Mouse (Mus musculus) forebrain, embryonic 13.5 days (tissue): Measurements from ENCODE around the gene Rims4. TPM values are rescaled to one million over a fixed set of nuclear protein-coding genes. Genes with fewer than 3 reads are reported as not detected.
A peak's percentile ranks its signal among the peaks of the same experiment; 100 is the strongest.

Experiments
- ATAC-seq: fragments of 200-750 bp; cut with Nextera tagmentation; 2 replicates; pipeline ENCODE4 v1.8.0; 2017
- H3K27ac ChIP-seq: fragments of 300-500 bp; sonication (generic); 2 replicates; pipeline ENCODE4 v1.5.1; 2015; ENCODE audit warnings: inconsistent platforms, mild to moderate bottlenecking, moderate library complexity
- H3K27me3 ChIP-seq: fragments of 300-500 bp; sonication (generic); 2 replicates; pipeline ENCODE4 v1.6.1; 2015; ENCODE audit warnings: mild to moderate bottlenecking, inconsistent platforms
- H3K36me3 ChIP-seq: fragments of 300-500 bp; sonication (generic); 2 replicates; pipeline ENCODE4 v1.6.1; 2015; ENCODE audit warnings: mild to moderate bottlenecking, inconsistent platforms; ENCODE audit not compliant: poor library complexity, severe bottlenecking
- H3K4me1 ChIP-seq: fragments of 300-500 bp; sonication (generic); 2 replicates; pipeline ENCODE4 v1.6.1; 2015; ENCODE audit warnings: inconsistent platforms
- H3K4me2 ChIP-seq: fragments of 300-500 bp; sonication (generic); 2 replicates; pipeline ENCODE4 v1.6.1; 2015; ENCODE audit warnings: inconsistent platforms, mild to moderate bottlenecking, moderate library complexity
- H3K4me3 ChIP-seq: fragments of 300-500 bp; sonication (generic); 2 replicates; pipeline ENCODE4 v1.5.1; 2015; ENCODE audit warnings: mild to moderate bottlenecking, inconsistent platforms
- H3K9ac ChIP-seq: fragments of 300-500 bp; sonication (generic); 2 replicates; pipeline ENCODE4 v1.6.1; 2015; ENCODE audit warnings: mild to moderate bottlenecking, inconsistent platforms
- H3K9me3 ChIP-seq: fragments of 300-500 bp; sonication (generic); replicated peaks from 2 replicates; pipeline ENCODE4 v1.6.1; 2016; ENCODE audit warnings: inconsistent platforms
- WGBS: fragments of 180-500 bp; shearing (Covaris S2); methylation state at CpG from one replicate; pipeline ENCODE4 v1.1.7; 2015; 5-methylcytosine and 5-hydroxymethylcytosine counted together
- polyA plus RNA-seq: library from polyadenylated mRNA; unstranded; fragments of >200 nt; fragmentation: Nextera tagmentation; extraction: Ambion mirVana; gene quantifications from 2 replicates; pipeline ENCODE4 v1.2.1, GENCODE M21; 2015

Rims4 gene
- polyA plus RNA-seq, 1 experiment from 2014 or later: 3.0 TPM

GRCm38 (mm10) chr2:163882859-163883652 lies 35.4 kb downstream of the Rims4 start:
- Histone ChIP-seq H3K27ac (no peak overlapping the region), H3K36me3 (no peaks in the 10 kb centered on the region), H3K4me3 (no peak overlapping the region), H3K9me3 (no peaks in the 10 kb centered on the region), H3K4me2 (no peak overlapping the region), H3K27me3 (no peaks in the 10 kb centered on the region), H3K4me1 (no peaks in the 10 kb centered on the region), H3K9ac (no peak overlapping the region)
- WGBS: 68% methylated on average over 17 of the region's 17 CpGs
- no peak for ATAC-seq

- WGBS: 82% methylated on average over 6 of the region's 6 CpGs
- Histone ChIP-seq H3K4me1 (peaks cover 12% of the 10 kb centered on the region), H3K27me3 (no peaks in the 10 kb centered on the region), H3K9me3 (no peaks in the 10 kb centered on the region), H3K27ac (no peak overlapping the region), H3K36me3 (no peaks in the 10 kb centered on the region), H3K9ac (no peak overlapping the region), H3K4me2 (no peak overlapping the region), H3K4me3 (no peak overlapping the region)
- no peak for ATAC-seq
These were observed 37.6 kb downstream of the Rims4 start for GRCm38 (mm10) chr2:163880891-163881290.

- Histone ChIP-seq H3K4me1 (peaks cover 27% of the 10 kb centered on the region), H3K27me3 (peaks cover 9% of the 10 kb centered on the region), H3K9ac (no peak overlapping the region), H3K27ac (no peak overlapping the region), H3K4me3 (no peak overlapping the region), H3K9me3 (no peaks in the 10 kb centered on the region), H3K4me2 (no peak overlapping the region), H3K36me3 (no peaks in the 10 kb centered on the region)
- no peak for ATAC-seq
- WGBS: 74% methylated on average over 14 of the region's 14 CpGs
These were observed 41.5 kb downstream of the Rims4 start for GRCm38 (mm10) chr2:163876830-163877498.

GRCm38 (mm10) chr2:163875484-163875883 lies 43.0 kb downstream of the Rims4 start:
- no peak overlapping the region for H3K4me2 ChIP-seq
- H3K27ac ChIP-seq: no peak overlapping the region
- H3K9me3 ChIP-seq: no peaks in the 10 kb centered on the region
- WGBS: 62% methylated on average over 7 of the region's 7 CpGs
- H3K9ac ChIP-seq: no peak overlapping the region
- peaks cover 29% of the 10 kb centered on the region for H3K4me1 ChIP-seq
- no peaks in the 10 kb centered on the region for H3K36me3 ChIP-seq
- H3K27me3 ChIP-seq: peaks cover 19% of the 10 kb centered on the region
- peak; percentile 83 for ATAC-seq
- H3K4me3 ChIP-seq: no peak overlapping the region

GRCm38 (mm10) chr2:163874877-163875276 lies 43.6 kb downstream of the Rims4 start:
- no peaks in the 10 kb centered on the region for H3K36me3 ChIP-seq
- peaks cover 19% of the 10 kb centered on the region for H3K27me3 ChIP-seq
- no peak overlapping the region for H3K9ac ChIP-seq
- no peaks in the 10 kb centered on the region for H3K9me3 ChIP-seq
- 24% methylated on average over 5 of the region's 5 CpGs for WGBS
- H3K27ac ChIP-seq: no peak overlapping the region
- H3K4me3 ChIP-seq: no peak overlapping the region
- peaks cover 35% of the 10 kb centered on the region for H3K4me1 ChIP-seq
- H3K4me2 ChIP-seq: no peak overlapping the region
- no peak for ATAC-seq

DNA sequence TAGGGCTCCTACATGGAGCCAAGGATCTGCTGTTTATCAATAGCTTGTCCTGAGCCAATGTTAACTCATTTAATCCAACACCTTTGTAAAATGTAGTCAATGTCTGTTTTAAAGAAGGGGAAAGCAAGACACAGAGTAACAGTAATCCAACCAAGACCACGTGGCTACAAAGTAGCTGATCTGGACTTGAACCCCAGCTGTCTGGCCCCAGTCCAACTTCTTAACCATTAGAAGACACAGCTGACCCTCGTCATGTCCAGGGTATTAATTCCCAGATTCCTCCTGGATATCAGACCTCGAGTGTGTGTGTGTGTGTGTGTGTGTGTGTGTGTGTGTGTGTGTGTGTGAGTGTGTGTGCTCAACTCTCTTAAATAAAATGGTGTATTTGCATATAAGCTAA lies 46.6 kb downstream of the Rims4 start:
- no peak overlapping the region for H3K4me2 ChIP-seq
- WGBS: 56% methylated on average over 3 of the region's 3 CpGs
- no peak for ATAC-seq

GRCm38 (mm10) chr2:163871266-163871665 lies 47.2 kb downstream of the Rims4 start:
- no peak for ATAC-seq
- Histone ChIP-seq H3K4me2 (no peak overlapping the region), H3K9ac (no peak overlapping the region), H3K4me1 (peaks cover 31% of the 10 kb centered on the region), H3K27ac (no peak overlapping the region), H3K36me3 (no peaks in the 10 kb centered on the region), H3K9me3 (no peaks in the 10 kb centered on the region), H3K27me3 (peaks cover 28% of the 10 kb centered on the region), H3K4me3 (no peak overlapping the region)
- WGBS: 73% methylated on average over 4 of the region's 4 CpGs

More for the DNA sequence above, 46.6 kb downstream of the Rims4 start:
- no peak overlapping the region for H3K9ac ChIP-seq
- no peaks in the 10 kb centered on the region for H3K9me3 ChIP-seq
- H3K27ac ChIP-seq: no peak overlapping the region
- no peak overlapping the region for H3K4me3 ChIP-seq
- H3K27me3 ChIP-seq: peaks cover 28% of the 10 kb centered on the region
- H3K4me1 ChIP-seq: peaks cover 35% of the 10 kb centered on the region
- H3K36me3 ChIP-seq: no peaks in the 10 kb centered on the region

GRCm38 (mm10) chr2:163869783-163870182 lies 48.7 kb downstream of the Rims4 start:
- no peaks in the 10 kb centered on the region for H3K9me3 ChIP-seq
- no peak overlapping the region for H3K27ac ChIP-seq
- no peak overlapping the region for H3K4me2 ChIP-seq
- H3K4me1 ChIP-seq: peaks cover 16% of the 10 kb centered on the region
- 0 out of 2 replicates have a peak, but pooled peaks have one; percentile 27 for ATAC-seq
- no peak overlapping the region for H3K4me3 ChIP-seq
- H3K36me3 ChIP-seq: no peaks in the 10 kb centered on the region
- WGBS: 47% methylated on average over 5 of the region's 5 CpGs
- H3K27me3 ChIP-seq: peaks cover 31% of the 10 kb centered on the region
- no peak overlapping the region for H3K9ac ChIP-seq

DNA sequence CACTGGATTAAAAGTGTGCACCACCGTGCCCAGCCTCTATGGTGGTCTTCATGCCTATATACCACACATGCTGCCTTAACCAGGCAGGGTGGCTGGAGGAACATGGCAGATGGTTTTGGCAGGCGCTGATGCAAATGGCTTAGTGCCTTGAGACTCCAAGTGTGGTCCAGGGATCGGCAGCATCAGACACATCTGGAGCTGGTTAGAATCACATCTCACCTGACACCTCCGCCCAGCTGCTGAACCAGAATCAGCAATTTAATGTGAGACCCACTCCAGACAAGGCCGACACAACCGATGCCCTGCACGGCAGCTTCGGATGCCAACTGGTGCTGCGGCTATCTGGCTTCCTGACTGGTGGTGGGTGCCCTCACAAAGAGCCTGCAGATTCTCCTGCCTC lies 52.4 kb downstream of the Rims4 start:
- Histone ChIP-seq H3K27me3 (0 out of 2 replicates have a peak, but pooled peaks cover 17% of the 10 kb centered on the region), H3K4me1 (peaks cover 12% of the 10 kb centered on the region), H3K9ac (no peak overlapping the region), H3K4me3 (no peak overlapping the region), H3K4me2 (no peak overlapping the region), H3K9me3 (no peaks in the 10 kb centered on the region), H3K27ac (no peak overlapping the region), H3K36me3 (no peaks in the 10 kb centered on the region)
- ATAC-seq: no peak
- 90% methylated on average over 9 of the region's 9 CpGs for WGBS

DNA sequence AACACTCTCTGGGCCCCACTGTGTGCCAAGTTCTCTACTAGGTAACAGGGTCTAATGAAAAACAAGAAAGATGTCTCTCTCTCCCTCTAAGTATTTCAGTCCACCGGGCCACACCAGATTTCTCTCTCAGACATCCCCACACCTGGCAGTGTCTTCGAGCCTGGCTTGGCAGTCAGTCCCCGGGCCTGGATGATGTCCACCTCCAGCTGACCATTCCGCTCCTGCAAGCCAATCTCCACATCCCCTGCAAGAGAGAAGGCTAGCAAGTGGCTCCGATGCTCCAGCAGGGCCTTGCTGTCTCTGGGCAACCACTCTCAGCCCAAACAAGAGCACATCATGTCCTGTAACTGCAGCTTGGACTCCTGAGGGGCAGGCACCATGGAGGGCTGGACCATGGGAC lies 53.2 kb downstream of the Rims4 start:
- ATAC-seq: no peak
- H3K9ac ChIP-seq: no peak overlapping the region
- no peak overlapping the region for H3K4me3 ChIP-seq
- H3K27ac ChIP-seq: no peak overlapping the region
- H3K27me3 ChIP-seq: 0 out of 2 replicates have a peak, but pooled peaks cover 16% of the 10 kb centered on the region
- no peak overlapping the region for H3K4me2 ChIP-seq
- H3K36me3 ChIP-seq: no peaks in the 10 kb centered on the region
- 93% methylated on average over 5 of the region's 5 CpGs for WGBS
- peaks cover 8% of the 10 kb centered on the region for H3K4me1 ChIP-seq
- no peaks in the 10 kb centered on the region for H3K9me3 ChIP-seq

GRCm38 (mm10) chr2:163858254-163858947 lies 60.1 kb downstream of the Rims4 start:
- Histone ChIP-seq H3K4me3 (peak overlapping the region; percentile 15; the same call in 1 of the 2 replicates), H3K4me2 (peak overlapping the region; percentile 47), H3K9ac (peak overlapping the region; percentile 21), H3K27me3 (peaks cover 58% of the 10 kb centered on the region), H3K36me3 (no peaks in the 10 kb centered on the region), H3K9me3 (no peaks in the 10 kb centered on the region), H3K27ac (no peak overlapping the region), H3K4me1 (no peaks in the 10 kb centered on the region; the same call in 1 of the 2 replicates)
- WGBS: 14% methylated on average over 50 of the region's 50 CpGs
- peak; percentile 78 for ATAC-seq

DNA sequence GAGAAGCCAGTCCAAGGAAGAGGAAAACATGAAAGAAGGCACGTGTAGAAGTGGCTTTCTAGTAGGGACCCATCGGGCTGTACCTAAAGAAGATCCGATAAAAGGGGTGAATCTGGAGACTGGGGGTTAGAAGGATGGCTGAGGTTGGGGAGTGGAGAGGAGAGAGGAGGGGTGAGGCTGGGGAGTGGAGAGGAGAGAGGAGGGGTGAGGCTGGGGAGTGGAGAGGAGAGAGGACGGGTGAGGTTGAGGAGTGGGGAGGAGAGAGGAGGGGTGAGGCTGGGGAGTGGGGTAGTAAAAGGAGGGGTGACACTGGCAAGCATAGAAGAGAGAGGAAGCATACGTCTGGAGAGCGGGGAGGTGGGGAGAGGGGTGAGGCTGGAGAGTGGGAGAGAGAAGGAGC lies 61.2 kb downstream of the Rims4 start:
- H3K9me3 ChIP-seq: no peaks in the 10 kb centered on the region
- no peak for ATAC-seq
- H3K4me1 ChIP-seq: no peaks in the 10 kb centered on the region; the same call in 1 of the 2 replicates
- H3K27ac ChIP-seq: no peak overlapping the region
- H3K27me3 ChIP-seq: peaks cover 64% of the 10 kb centered on the region
- H3K36me3 ChIP-seq: no peaks in the 10 kb centered on the region
- no peak overlapping the region for H3K4me3 ChIP-seq
- H3K9ac ChIP-seq: no peak overlapping the region
- no peak overlapping the region for H3K4me2 ChIP-seq
- 80% methylated on average over 6 of the region's 6 CpGs for WGBS
